Mouse (Mus musculus) CH12.LX (cell line): ENCODE results near the gene Bsg. TPM values are rescaled to one million over a fixed set of nuclear protein-coding genes. Genes with fewer than 3 reads are reported as not detected.
A peak's percentile ranks its signal among the peaks of the same experiment; 100 is the strongest.

Experiments
- DNase-seq: peaks from one replicate; pipeline ENCODE4 v3.0.0-alpha.2; 2013; ENCODE audit errors: extremely low read depth
- H3K27ac ChIP-seq: 2 replicates; pipeline ENCODE4 v1.5.1; 2012; ENCODE audit warnings: low read depth, mild to moderate bottlenecking, control low read depth, moderate library complexity; ENCODE audit not compliant: insufficient read depth
- H3K27me3 ChIP-seq: replicated peaks from 2 replicates; pipeline ENCODE3; 2012; ENCODE audit warnings: inconsistent platforms
- H3K36me3 ChIP-seq, 2 experiments: replicated peaks in 1 of 2; 2 replicates each; pipeline versions ENCODE3 to v1.6.1; 2012; ENCODE audit warnings: inconsistent platforms in 1 of 2, low read length in 1 of 2, mild to moderate bottlenecking in 1 of 2, mixed read lengths in 1 of 2, moderate library complexity in 1 of 2; ENCODE audit not compliant: control insufficient read depth in 1 of 2, insufficient read depth in 1 of 2
- H3K4me1 ChIP-seq, 2 experiments: 2 replicates each; pipeline ENCODE4 v1.6.1; 2012; ENCODE audit warnings: inconsistent platforms in 1 of 2, moderate library complexity in 1 of 2; ENCODE audit not compliant: insufficient read depth in 2 of 2, control insufficient read depth in 1 of 2
- H3K4me2 ChIP-seq: 2 replicates; pipeline ENCODE4 v1.6.1; 2012; ENCODE audit warnings: low read depth, mild to moderate bottlenecking, control low read depth; ENCODE audit not compliant: poor library complexity, insufficient read depth, severe bottlenecking
- H3K4me3 ChIP-seq, 3 experiments: fragments of 150-350 bp in 1 of 3; sonication (generic) in 1 of 3; replicated peaks in 1 of 3; 2 replicates each; pipeline versions ENCODE3 to v1.5.1; 2011 to 2012; ENCODE audit warnings: low read depth in 2 of 3, low read length in 2 of 3, mild to moderate bottlenecking in 2 of 3, moderate library complexity in 2 of 3, control low read depth in 1 of 3, improper control_type of control experiment in 1 of 3, inconsistent platforms in 1 of 3, mixed read lengths in 1 of 3; ENCODE audit not compliant: poor library complexity in 1 of 3
- H3K79me2 ChIP-seq: replicated peaks from 2 replicates; pipeline ENCODE4 v1.6.1; 2012; ENCODE audit warnings: mild to moderate bottlenecking, moderate library complexity; ENCODE audit not compliant: control insufficient read depth, poor library complexity, insufficient read depth, severe bottlenecking; ENCODE audit errors: extremely low read depth
- H3K9ac ChIP-seq: 2 replicates; pipeline ENCODE4 v1.6.1; 2012; ENCODE audit warnings: low read depth, mild to moderate bottlenecking, control low read depth, moderate library complexity; ENCODE audit not compliant: insufficient read depth
- H3K9me3 ChIP-seq: replicated peaks from 2 replicates; pipeline ENCODE3; 2012; ENCODE audit warnings: low read length, inconsistent platforms, mixed read lengths
- ETS1 ChIP-seq: conservative IDR thresholded peaks from 2 replicates; pipeline ENCODE4 v1.6.1; 2012; ENCODE audit warnings: low read depth, mild to moderate bottlenecking, inconsistent platforms, low read length, improper control_type of control experiment, moderate library complexity
- JUND ChIP-seq: conservative IDR thresholded peaks from 2 replicates; pipeline ENCODE4 v1.6.1; 2011; ENCODE audit warnings: low read depth, low read length, improper control_type of control experiment
- MAFK ChIP-seq: IDR thresholded peaks from 2 replicates; pipeline ENCODE4 v1.6.1; 2011; ENCODE audit warnings: low read length, improper control_type of control experiment; ENCODE audit not compliant: insufficient replicate concordance
- MAZ ChIP-seq: IDR thresholded peaks from 2 replicates; pipeline ENCODE4 v1.6.1; 2012; ENCODE audit warnings: low read depth, mild to moderate bottlenecking, inconsistent platforms, low read length, improper control_type of control experiment, moderate library complexity
- MEF2A ChIP-seq: IDR thresholded peaks from 2 replicates; pipeline ENCODE4 v1.6.1; 2014; ENCODE audit warnings: low read depth, mild to moderate bottlenecking, inconsistent platforms, low read length, improper control_type of control experiment, borderline replicate concordance
- MYC ChIP-seq: IDR thresholded peaks from 2 replicates; pipeline ENCODE4 v1.6.1; 2011; ENCODE audit warnings: low read depth, mild to moderate bottlenecking, improper control_type of control experiment, low read length
- PAX5 ChIP-seq: IDR thresholded peaks from 2 replicates; pipeline ENCODE4 v1.6.1; 2012; ENCODE audit warnings: low read length, inconsistent platforms, mixed read lengths
- POLR2A ChIP-seq: IDR thresholded peaks from 2 replicates; pipeline ENCODE4 v1.6.1; 2011; ENCODE audit warnings: low read depth, mild to moderate bottlenecking, improper control_type of control experiment, low read length
- POLR2AphosphoS2 ChIP-seq: IDR thresholded peaks from 2 replicates; pipeline ENCODE4 v1.6.1; 2011; ENCODE audit warnings: low read depth, low read length, improper control_type of control experiment
- RAD21 ChIP-seq: IDR thresholded peaks from 2 replicates; pipeline ENCODE4 v1.6.1; 2011; ENCODE audit warnings: low read depth, mild to moderate bottlenecking, low read length, improper control_type of control experiment, moderate library complexity
- RCOR1 ChIP-seq: conservative IDR thresholded peaks from 2 replicates; pipeline ENCODE4 v1.6.1; 2012; ENCODE audit warnings: low read depth, mild to moderate bottlenecking, inconsistent platforms, low read length, improper control_type of control experiment
- SMC3 ChIP-seq: IDR thresholded peaks from 2 replicates; pipeline ENCODE4 v1.6.1; 2011; ENCODE audit warnings: low read depth, low read length, improper control_type of control experiment
- TBP ChIP-seq: conservative IDR thresholded peaks from 2 replicates; pipeline ENCODE4 v1.6.1; 2011; ENCODE audit warnings: low read depth, low read length, improper control_type of control experiment
- TCF12 ChIP-seq: IDR thresholded peaks from 2 replicates; pipeline ENCODE4 v1.6.1; 2014; ENCODE audit warnings: low read depth, mild to moderate bottlenecking, inconsistent platforms, low read length, improper control_type of control experiment
- UBTF ChIP-seq: IDR thresholded peaks from 2 replicates; pipeline ENCODE4 v1.6.1; 2012; ENCODE audit warnings: low read depth, mild to moderate bottlenecking, inconsistent platforms, low read length, improper control_type of control experiment, moderate library complexity
- USF1 ChIP-seq: IDR thresholded peaks from 2 replicates; pipeline ENCODE4 v1.6.1; 2014; ENCODE audit warnings: low read depth, mild to moderate bottlenecking, inconsistent platforms, low read length, improper control_type of control experiment
- USF2 ChIP-seq: conservative IDR thresholded peaks from 2 replicates; pipeline ENCODE4 v1.6.1; 2011; ENCODE audit warnings: low read depth, low read length, improper control_type of control experiment
- ZC3H11A ChIP-seq: IDR thresholded peaks from 2 replicates; pipeline ENCODE4 v1.6.1; 2012; ENCODE audit warnings: low read depth, mild to moderate bottlenecking, inconsistent platforms, low read length, improper control_type of control experiment
- ZNF384 ChIP-seq: IDR thresholded peaks from 2 replicates; pipeline ENCODE4 v1.6.1; 2012; ENCODE audit warnings: low read depth, low read length, improper control_type of control experiment, inconsistent platforms
- dilution Hi-C: fragments of 300-500 bp; cut with MboI; formaldehyde crosslinking; loops from 2 replicates; pipeline ENCODE4 v1.14.3; 2020; ENCODE audit warnings: low sequenced_read_pairs; ENCODE audit not compliant: extremely low pct_unique_long_range_greater_than_20kb, extremely low pct_ligation_motif_present
- in situ Hi-C: fragments of 300-500 bp; cut with MboI; formaldehyde crosslinking; loops from 3 replicates; pipeline ENCODE4 v1.14.3; 2019; ENCODE audit warnings: low sequenced_read_pairs, low pct_ligation_motif_present, low pct_unique_long_range_greater_than_20kb, mixed read lengths
- polyA plus RNA-seq: library from polyadenylated mRNA; unstranded; fragments of >175 nt; gene quantifications from 2 replicates; pipeline ENCODE4 v1.2.1, GENCODE M21; 2012; ENCODE audit warnings: low read depth; ENCODE audit not compliant: insufficient read length
- total RNA-seq, 2 experiments: library from RNA; depleted of rRNA; stranded (reverse); fragments of 300-350 nt in 1 of 2; fragments of >200 nt in 1 of 2; gene quantifications; 2 replicates each; pipeline ENCODE4 v1.2.3; 2012 to 2014

The Bsg gene
- total and polyA plus RNA-seq, 3 experiments: 360 to 710 (median 421) TPM

GRCm38 (mm10) chr10:79664131-79664665, 40.1 kb upstream of the Bsg start, which contains the start of gene Madcam1 (continued):
- TF ChIP-seq MEF2A (peak; percentile 39; the same call in 1 of the 2 replicates), POLR2AphosphoS2 (0 out of 2 replicates have a peak, but pooled peaks have one; percentile 40), RCOR1 (peak; percentile 50; the same call in 1 of the 2 replicates), POLR2A (peak; percentile 76), SMC3 (peak; percentile 63), TBP (0 out of 2 replicates have a peak, but pooled peaks have one; percentile 62), USF2 (no peak), MAFK (no peak), ETS1 (no peak), TCF12 (peak; percentile 73; the same call in 1 of the 2 replicates), MYC (peak; percentile 13; the same call in 1 of the 2 replicates), ZC3H11A (no peak), MAZ (peak; percentile 66; the same call in 1 of the 2 replicates), USF1 (no peak), ZNF384 (no peak)

- dilution Hi-C loops: no loop called here
- Histone ChIP-seq H3K4me1 (peaks cover 31 to 59% of the 10 kb centered on the region in 2 experiments), H3K9ac (peak overlapping the region; percentile 71), H3K9me3 (no peaks in the 10 kb centered on the region), H3K4me2 (peak overlapping the region; percentile 65), H3K79me2 (peaks cover 5% of the 10 kb centered on the region; the same call in 1 of the 2 replicates), H3K4me3 (peak overlapping the region; percentile 59 to 78 (median 69)), H3K27ac (peak overlapping the region; percentile 52), H3K27me3 (no peaks in the 10 kb centered on the region), H3K36me3 (peaks cover 0 to 25% of the 10 kb centered on the region in 2 experiments)
- no peak for TF ChIP-seq JUND
- no peak for TF ChIP-seq PAX5
- no peak for TF ChIP-seq USF1
- TF ChIP-seq ETS1: no peak
- TF ChIP-seq MYC: no peak
- no peak for TF ChIP-seq RAD21
- TF ChIP-seq UBTF: no peak
- in situ Hi-C loops: no loop called here
- no peak for DNase-seq
Observed at GRCm38 (mm10) chr10:79665051-79665450, 39.2 kb upstream of the Bsg start.
